Mouse (Mus musculus): Measurements from ENCODE around the gene Hmg20a.

GRCm38 (mm10) chr9:56415393-56415792, 3.0 kb upstream of the Hmg20a start:
- no peak for TF ChIP-seq TAL1 (IDR thresholded peaks at IDR 0.05; ENCODE audit: low read length)
- TF ChIP-seq GATA1 (IDR thresholded peaks at IDR 0.05; ENCODE audit: low read length) = no peak
